Mouse (Mus musculus) erythroid progenitor cell, adult 5-6 weeks (primary cell): ENCODE results near the gene Mycbpap. TPM values are rescaled to one million over a fixed set of nuclear protein-coding genes. Genes with fewer than 3 reads are reported as not detected.

Experiments
- ATAC-seq: replicated peaks from 2 replicates; pipeline ENCODE4 v1.8.0; 2016; ENCODE audit warnings: moderate number of reproducible peaks, mild to moderate bottlenecking, moderate TSS enrichment, inconsistent platforms; ENCODE audit not compliant: poor library complexity, low FRiP score, severe bottlenecking
- total RNA-seq, 2 experiments: library from RNA; stranded (forward) in 1 of 2; stranded (reverse) in 1 of 2; fragments of 150-400 nt in 1 of 2; fragments of 186-747, 209-891 nt in 1 of 2; gene quantifications; 2 replicates each; pipeline versions ENCODE4 v1.2.3 to v1.2.4; 2015 to 2017; ENCODE audit warnings: low replicate concordance in 2 of 2

Gene Mycbpap
- total RNA-seq (2015; ENCODE audit: low replicate concordance) (not detected in 2 replicates), total RNA-seq (2017; ENCODE audit: low replicate concordance) (not detected in 2 replicates)

- no peak for ATAC-seq
These were observed at the start of gene Mycbpap for GRCm38 (mm10) chr11:94521219-94521843. Mycbpap (minus strand) TSS chr11:94521742.

- ATAC-seq = no peak
These were observed 49.1 kb upstream of the Mycbpap start for GRCm38 (mm10) chr11:94570612-94571011.

- ATAC-seq = no peak
These were observed 45.8 kb upstream of the Mycbpap start for GRCm38 (mm10) chr11:94567326-94567725.

GRCm38 (mm10) chr11:94566534-94566933 lies 45.0 kb upstream of the Mycbpap start:
- ATAC-seq = no peak

GRCm38 (mm10) chr11:94565151-94565479 lies 43.6 kb upstream of the Mycbpap start:
- no peak for ATAC-seq

GRCm38 (mm10) chr11:94564437-94565150 lies 43.1 kb upstream of the Mycbpap start, which contains the start of gene Chad:
Chad (plus strand) TSS chr11:94565047.
- no peak for ATAC-seq

- 0 out of 2 replicates have a peak, but pooled peaks have one; percentile 26 for ATAC-seq
These were observed 42.3 kb upstream of the Mycbpap start for GRCm38 (mm10) chr11:94563821-94564220.

- ATAC-seq = no peak
These were observed 41.8 kb upstream of the Mycbpap start for GRCm38 (mm10) chr11:94563383-94563782.

- ATAC-seq = no peak
These were observed 36.7 kb upstream of the Mycbpap start for GRCm38 (mm10) chr11:94558226-94558625.

- no peak for ATAC-seq
These were observed 28.9 kb upstream of the Mycbpap start for GRCm38 (mm10) chr11:94550442-94550744.

GRCm38 (mm10) chr11:94549691-94550441 lies 28.3 kb upstream of the Mycbpap start:
- no peak for ATAC-seq

GRCm38 (mm10) chr11:94548888-94549690 lies 27.5 kb upstream of the Mycbpap start, which contains the start of gene Rsad1:
Rsad1 (minus strand) TSS chr11:94549255.
- ATAC-seq = peak; percentile 92

GRCm38 (mm10) chr11:94548041-94548784 lies 26.7 kb upstream of the Mycbpap start:
- peak; percentile 22; the same call in 1 of the 2 replicates for ATAC-seq

- no peak for ATAC-seq
These were observed 25.7 kb upstream of the Mycbpap start for GRCm38 (mm10) chr11:94547271-94547670.

- ATAC-seq = no peak
These were observed 24.8 kb upstream of the Mycbpap start for GRCm38 (mm10) chr11:94546381-94546780.

GRCm38 (mm10) chr11:94544422-94544821 lies 22.9 kb upstream of the Mycbpap start:
- ATAC-seq = no peak

- no peak for ATAC-seq
These were observed 22.4 kb upstream of the Mycbpap start for GRCm38 (mm10) chr11:94543932-94544331.

- ATAC-seq = no peak
These were observed 21.8 kb upstream of the Mycbpap start for GRCm38 (mm10) chr11:94543344-94543743.

GRCm38 (mm10) chr11:94542400-94542799 lies 20.9 kb upstream of the Mycbpap start:
- ATAC-seq = no peak
